Mouse (Mus musculus): ENCODE measurements around the gene Amn1. TPM values are rescaled to one million over a fixed set of nuclear protein-coding genes. Genes with fewer than 3 reads are reported as not detected.
"Not testable (repeated sequence)": the region's sequence is repeated elsewhere in the genome, so short reads cannot be mapped to it uniquely, and the experiment has no call there.

The Amn1 gene
- total RNA-seq, 2 experiments from 2014 or later = 28.5 to 30.6 TPM

DNA sequence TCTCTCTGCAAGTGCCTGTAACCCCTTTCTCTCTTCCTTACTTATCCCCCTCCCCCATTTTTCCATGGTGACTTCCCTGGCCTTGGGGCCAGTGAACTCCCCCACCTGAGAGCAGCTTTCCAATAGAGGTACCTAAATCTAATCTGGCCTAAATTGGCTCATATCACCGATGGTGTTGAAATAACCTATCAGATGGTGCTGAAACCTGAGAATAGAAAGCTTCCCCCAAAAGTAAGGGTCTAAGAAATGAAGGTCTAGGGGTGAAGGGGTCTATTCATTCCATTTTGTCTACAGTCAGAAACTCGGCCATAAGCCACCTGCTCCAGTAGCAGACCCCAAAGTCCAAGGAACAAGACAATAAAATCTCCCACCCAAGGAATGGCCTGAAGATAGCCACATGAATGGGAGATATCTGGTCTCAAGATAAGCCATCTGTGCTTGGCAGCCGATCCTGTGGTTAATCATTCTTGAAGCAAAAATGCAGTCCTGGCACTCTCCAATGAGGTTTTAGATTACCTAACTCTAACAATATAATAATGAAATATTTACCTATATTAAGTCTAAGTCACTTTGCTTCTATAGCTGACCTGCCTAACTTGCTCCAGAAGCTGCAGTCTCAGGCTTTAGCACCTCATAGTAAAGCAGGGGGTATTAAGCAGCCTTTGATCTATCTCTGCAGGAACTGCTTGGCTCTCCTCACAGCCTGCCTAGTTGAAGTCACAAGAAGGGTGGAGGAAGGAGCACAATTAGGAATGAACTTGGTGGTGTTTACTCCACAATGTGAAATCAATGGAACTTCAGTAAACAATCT, 33.3 kb downstream of the Amn1 start:
- DNase-seq (ENCODE audit: low spot score in 2 of 2) = no peak

DNA sequence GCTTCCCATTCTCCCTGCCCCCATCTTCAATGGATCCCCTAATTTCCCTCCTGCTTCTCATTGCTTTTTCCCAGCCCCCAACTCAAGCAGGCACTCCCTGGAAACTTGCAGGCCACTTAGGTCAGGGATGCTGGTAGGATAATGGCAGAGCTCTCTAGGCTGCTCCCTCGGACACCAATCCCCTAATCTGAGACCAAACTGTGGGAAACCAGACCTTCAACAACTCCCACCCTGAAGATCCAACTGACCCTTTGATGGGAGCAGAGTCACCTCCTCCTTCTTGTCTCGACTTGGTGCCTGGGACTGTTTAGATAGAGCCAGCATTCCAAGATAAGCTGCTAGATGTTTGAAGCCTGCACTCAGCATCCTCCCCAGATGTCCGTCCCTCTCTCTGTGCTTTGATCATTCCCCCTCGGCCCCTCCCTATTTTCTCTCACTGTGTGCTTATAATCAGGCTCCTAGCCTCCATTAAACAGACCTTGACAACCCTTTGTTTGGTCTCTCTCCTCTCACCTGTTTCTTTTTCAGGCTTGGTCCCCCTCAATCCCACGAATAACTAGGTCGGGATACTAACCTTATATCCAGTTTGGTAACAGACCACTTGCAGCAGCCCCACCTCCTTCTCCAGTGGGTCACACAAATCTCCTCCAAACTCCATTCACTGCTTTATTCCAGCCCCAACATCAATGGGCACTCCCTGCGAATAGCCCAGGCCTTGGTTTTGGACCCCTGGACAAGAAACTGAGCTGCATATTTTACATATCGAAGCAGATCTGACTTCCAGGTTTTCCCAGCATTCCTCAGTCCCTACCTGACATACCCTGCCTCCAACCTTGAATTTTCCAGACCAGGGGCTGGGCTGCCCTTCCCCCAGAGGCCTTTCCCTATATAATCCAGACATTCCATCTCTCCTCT, 34.1 kb downstream of the Amn1 start:
- DNase-seq (ENCODE audit: low spot score in 2 of 2) = no peak

DNA sequence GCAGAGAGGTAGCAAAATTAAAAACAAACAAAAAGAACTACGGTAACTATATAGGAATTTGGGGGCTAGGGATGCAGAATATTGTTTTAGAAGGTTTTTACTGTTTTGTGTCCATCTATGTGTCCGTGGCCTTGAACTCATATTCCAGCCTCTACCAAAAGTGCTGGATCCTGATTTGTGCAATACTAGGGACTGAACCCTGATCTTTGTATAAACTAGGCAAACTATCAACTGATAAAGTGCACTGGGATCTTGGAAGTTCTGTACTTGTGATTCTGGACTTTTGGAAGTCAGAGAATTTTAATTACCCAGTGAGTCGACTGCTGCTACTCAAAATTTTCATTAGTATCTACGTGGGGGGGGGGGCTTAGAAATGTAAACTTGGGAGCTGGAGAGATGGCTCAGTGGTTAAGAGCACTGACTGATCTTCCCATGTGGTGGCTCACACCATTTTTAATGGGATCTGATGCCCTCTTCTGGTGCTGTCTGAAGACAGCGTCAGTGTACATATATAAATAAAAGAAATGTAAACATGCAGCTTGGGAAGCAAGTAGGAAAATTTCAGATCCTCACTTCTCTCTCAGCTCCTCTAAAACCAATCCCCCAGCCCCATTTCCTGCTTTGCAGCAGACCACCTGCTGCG, 34.9 kb downstream of the Amn1 start:
- no peak for DNase-seq (ENCODE audit: low spot score in 2 of 2)

DNA sequence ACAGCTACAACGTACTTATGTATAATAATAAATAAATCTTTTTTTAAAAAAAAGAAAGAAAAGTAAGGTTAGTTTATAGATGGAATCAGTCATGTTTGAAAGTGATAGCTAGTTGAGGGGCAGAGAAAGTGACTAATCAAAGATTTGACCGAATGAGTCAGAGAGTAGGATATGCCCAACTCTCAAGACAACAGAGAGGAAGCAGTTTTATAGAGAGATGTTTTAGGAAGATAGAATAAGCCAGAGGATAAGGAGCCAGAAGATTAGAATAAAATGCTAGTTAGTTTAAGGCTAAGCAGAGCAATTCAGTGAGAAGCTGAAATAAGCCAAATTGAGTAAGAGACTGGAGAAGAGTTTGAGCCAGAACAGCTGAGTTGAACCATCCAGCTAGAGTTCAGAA, 36.4 kb downstream of the Amn1 start:
- no peak for DNase-seq (ENCODE audit: low spot score in 2 of 2)

DNA sequence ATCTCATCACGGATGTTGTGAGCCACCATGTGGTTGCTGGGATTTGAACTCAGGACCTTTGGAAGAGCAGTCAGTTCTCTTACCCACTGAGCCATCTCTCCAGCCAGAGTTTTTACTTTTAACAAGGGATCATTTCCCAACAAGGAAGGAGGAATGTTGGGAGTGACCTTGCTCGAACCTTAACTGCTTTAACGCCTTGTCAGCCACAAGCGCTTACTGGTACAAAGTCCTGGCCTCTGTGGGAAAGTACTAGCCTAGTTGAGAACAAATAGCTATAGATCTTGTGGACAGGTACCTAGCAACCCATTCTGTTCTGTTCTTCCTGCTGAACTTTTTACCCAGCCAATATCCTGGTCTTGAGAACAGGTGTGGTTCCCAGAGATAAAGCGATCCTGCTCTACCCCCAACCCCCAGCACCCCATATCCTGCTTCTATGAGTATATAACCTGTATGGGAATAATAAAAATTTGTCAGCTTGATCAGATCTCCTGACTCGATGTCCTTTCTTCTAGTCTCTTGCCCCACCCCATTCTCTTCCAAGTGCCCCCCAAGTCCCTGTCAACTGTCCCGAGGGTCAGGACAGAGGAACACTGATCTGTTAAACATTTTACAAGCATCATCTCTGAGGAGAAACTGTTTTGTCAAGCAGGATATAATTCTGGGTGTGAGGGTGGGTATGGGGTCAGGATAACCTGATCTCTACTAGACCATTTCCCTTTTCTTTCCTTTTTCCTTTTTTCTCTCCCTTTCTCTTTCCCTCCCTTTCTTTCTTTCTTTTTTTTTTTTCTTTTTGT, 39.9 kb downstream of the Amn1 start:
- DNase-seq (ENCODE audit: low spot score in 2 of 2) = no peak

DNA sequence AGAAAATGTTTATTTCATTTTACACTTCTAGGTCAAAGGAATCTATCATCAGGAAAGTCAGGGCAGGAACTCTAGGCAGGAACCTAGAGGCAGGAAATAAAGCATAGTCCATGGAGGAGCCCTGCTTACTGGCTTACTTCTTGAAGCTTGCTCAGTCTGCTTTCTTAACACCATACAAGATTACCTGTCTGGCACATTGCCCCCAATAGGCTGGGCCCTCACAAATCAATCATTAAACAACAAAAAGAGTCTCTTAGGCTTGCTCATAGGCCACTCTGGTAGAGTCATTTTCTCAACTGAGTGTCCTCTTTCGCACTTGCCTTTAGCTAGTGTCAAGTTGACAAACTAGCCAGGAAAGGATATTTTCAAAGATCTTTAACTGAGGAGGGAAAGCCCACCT, 43.4 kb downstream of the Amn1 start:
- DNase-seq (ENCODE audit: low spot score in 2 of 2) = no peak

DNA sequence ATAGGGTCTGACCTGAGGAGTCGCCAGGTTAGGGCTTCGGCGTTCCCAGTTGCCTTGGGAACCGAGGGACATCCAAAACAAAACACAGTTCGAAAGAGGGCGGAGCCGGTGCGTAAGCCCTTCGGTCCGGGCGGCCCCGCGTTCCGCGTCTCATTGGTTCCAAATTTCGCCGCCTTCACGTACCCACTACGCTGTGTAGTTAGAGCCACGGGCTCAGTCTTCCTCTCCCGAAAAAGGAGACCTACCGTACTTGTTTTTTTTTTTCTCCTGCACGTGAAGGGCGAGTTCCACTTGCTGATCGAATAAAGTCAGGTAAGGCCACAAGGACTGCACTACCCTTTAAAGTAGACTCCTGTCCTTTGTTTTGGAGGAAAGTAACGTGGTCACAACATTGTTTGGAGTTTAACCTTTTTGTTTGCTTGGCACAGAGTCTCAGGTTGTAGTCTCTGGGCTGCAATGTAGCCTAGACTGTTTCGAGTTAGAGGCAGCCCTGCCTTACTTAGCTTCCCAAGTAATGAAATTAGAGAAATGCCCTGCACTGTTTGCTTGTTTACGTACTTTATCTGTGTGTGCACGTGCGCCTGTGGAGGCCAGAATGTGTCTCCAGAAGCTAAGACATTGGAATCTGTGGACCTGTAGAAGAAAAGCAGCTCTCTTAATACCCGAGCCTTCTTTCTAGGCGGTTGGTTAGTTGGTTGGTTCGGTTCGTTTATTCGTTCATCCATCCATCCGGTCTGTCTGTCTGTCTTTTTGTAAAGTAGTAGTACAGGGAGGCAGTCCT, 46.9 kb downstream of the Amn1 start:
- peak; percentile 52 to 79 for DNase-seq (ENCODE audit: low spot score in 2 of 2)

DNA sequence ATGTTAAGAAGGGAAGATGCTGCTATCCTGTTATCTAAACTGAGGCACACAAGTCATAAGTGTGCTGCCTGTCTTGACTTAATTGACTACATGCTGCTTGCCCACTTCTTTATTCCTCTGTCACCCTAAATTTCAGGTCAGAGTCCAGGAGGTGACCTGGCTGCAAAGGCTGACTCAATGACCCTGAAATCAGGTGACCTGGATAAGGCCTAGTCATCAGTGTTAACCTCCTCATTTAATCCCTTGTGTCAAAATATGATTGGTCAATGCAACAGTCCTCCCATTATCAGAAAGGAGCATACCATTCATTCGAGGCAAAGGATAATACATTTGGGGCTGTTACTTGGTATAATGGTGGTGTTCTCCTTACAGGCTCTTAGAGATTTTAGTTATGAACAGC, 49.0 kb downstream of the Amn1 start, which contains the start of gene Etfbkmt:
Etfbkmt (plus strand) TSS at position 379 of the 400 bp plus-strand sequence.
- no peak for DNase-seq (ENCODE audit: low spot score in 2 of 2)

DNA sequence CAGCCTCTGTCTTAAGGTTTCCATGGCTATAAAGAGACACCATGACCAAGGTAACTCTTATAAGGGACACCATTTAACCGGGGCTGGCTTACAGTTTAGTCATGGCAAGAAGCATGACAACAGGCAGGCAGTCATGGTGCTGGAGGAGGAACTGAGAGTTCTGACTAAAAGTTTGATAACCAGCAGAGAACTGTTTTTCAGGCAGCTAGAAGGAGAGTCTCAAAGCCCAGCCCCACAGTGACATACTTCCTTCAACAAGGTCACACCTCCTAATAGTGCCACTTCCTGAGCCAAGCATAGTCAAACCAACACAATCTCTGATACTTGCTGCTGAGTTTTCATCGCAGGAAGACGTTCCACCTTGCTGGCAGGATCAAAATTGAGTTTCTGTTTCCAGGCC, 49.5 kb downstream of the Amn1 start:
- DNase-seq (ENCODE audit: low spot score in 2 of 2) = no peak

DNA sequence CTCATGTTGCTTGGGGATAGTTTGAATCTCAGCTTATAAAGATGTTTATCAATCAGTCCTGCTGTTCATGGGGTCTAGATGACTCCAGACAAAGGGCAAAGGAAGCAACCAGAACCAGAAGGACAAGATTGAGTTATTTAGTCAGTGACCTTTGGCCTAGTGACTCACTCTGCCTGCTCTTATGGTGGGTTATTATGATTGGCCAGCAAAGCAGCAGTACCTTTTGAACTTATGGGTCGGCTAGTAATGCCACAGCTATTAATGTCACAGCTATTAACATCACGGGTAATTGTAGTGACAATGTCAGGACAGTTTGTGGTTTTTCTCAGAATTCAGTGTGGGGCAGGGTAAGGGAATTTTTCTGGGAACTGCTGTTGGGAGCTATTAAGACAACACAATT, 50.6 kb downstream of the Amn1 start:
- no peak for DNase-seq (ENCODE audit: low spot score in 2 of 2)

DNA sequence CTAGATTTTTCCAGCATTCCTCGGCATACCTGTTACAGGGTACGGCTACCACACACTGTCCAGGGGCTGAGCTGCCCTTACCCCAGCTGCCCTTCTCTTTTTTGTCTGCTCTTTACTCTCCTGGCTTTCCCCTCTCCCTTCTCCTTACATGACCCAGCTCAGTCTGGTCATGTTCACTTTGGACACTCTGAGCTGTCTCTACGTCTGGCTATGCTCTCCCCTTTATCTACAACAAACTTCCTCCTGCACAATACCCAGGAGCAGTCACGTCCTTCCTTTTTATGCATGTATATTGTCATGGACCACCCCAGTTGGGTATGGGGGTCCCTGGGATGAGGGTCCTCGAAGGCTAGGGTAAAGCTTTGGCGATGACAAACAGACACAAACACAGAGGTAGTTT, 52.9 kb downstream of the Amn1 start:
- no peak for DNase-seq (ENCODE audit: low spot score in 2 of 2)

DNA sequence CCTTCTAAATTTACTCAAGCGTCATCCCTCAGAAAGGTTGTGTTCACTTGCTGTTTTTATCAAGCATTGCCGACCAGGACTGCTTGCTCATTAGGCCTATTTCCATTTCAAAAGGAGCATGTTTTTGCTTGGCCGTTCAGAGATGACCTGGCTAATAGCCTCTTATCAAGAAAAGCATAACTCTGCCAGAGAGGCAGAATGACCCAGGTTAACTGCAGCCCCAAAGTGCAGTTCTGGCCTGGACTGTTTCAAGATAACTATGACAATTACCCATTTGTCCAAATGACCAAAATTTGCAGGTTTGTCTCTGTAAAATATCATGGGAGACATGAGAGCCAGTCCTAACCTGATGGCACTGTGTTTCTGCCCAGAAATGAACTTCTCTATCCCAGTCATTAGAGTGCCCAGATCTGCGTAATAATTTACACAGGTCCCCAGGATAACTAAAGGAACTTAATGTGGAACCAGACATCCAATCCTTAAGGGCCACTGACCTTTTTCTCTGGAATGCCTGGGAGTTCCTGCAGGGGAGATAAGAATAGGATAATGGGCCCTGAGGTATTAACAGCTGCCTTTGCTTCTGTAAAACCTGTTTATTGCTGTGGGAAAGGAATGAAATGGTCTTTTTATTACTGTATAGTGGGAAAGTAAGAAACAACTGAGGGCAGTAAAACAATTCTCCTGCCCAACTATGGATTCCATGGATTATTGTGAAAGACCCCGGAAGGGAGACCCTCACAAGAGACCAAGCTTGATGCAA, 53.9 kb downstream of the Amn1 start:
- no peak for DNase-seq (ENCODE audit: low spot score in 2 of 2)

DNA sequence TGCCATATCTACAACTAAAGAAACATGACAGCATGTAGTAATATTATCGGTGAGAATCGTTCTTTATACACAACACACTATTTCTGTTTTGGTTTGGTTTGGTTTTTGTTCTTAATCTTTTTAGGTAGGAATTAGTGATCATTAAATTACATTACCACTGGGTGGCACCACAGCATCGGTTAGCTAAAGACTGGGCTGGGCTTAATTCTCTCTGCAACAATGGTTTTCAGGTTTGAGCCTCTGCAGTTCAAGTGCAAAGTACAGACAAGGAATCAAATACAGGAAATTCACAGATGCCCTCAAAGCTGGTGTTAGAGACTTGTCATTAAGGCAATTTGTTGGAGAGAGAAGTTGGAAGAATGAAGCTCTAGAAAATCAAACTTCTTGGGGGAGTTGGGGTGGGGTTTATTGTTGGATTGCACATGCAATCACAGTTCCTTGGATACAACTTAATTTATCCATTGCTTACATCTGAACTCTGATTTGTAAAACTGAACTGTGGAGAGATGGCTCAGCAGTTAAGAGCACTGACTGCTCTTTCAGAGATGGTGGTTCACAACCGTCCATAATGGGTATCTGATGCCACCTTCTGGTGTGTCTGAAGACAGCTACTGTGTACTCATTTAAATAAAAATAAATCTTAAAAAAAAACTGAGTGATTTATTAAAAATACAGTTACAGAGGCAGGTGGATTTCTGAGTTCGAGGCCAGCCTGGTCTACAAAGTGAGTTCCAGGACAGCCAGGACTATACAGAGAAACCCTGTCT, 56.0 kb downstream of the Amn1 start:
- peak; percentile 8 to 11 for DNase-seq (ENCODE audit: low spot score in 2 of 2)

DNA sequence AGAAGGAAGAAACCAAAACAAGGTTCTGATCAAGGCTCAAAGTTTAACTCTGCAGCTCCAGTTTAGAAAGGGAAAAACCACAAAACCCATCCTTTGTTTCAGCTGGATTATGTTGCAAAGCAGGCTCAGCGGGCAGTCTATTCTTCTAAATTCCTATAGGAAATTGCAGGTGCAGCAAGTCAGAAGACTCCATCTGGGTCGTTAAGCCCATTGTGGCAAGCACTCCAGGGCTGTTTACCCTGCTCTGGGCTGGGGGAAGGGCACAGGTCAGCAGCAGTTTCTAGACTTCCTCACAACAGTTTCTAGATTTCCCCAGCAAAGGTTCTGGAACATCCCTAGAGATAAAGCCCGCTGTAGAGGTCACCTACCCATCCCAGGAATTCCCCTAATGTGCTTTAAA, 57.4 kb downstream of the Amn1 start:
- DNase-seq (ENCODE audit: low spot score in 2 of 2) = no peak

DNA sequence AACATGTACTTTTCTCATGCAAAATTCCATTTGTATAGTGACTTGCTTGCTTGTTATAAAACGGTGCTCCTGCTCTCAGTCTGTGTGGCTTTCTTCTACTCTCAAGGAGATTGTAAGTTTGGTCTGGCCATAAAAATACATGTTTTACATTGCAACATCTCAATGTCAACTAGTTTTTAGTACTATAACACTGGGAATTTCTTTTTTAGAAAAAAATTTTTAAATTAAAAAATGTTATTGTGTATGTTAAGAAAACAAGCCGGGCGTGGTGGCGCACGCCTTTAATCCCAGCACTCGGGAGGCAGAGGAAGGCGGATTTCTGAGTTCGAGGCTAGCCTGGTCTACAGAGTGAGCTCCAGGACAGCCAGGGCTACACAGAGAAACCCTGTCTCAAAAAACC, 58.6 kb downstream of the Amn1 start, which contains the start of gene Gm10203:
Gm10203 (plus strand) TSS at position 301 of the 400 bp plus-strand sequence.
- DNase-seq (ENCODE audit: low spot score in 2 of 2) = not testable (repeated sequence)

DNA sequence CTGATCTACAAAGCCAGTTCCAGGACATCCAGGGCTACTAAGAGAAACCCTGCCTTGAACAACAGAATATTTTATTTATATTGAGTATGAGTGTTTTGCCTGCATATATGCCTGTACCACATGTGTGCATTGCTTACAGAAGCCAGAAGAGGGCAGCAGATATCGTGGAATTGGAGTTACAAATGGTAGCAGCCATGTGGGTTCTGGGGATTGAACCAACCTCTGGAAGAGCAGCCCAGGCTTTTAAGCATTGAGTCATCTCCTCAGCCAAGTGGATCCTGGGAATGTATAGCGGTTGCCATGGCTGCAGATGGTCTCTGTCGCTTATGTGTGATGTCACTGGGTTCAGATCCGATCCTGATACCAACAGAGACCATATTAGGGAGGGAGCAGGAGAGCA, 61.8 kb downstream of the Amn1 start:
- DNase-seq (ENCODE audit: low spot score in 2 of 2) = no peak

DNA sequence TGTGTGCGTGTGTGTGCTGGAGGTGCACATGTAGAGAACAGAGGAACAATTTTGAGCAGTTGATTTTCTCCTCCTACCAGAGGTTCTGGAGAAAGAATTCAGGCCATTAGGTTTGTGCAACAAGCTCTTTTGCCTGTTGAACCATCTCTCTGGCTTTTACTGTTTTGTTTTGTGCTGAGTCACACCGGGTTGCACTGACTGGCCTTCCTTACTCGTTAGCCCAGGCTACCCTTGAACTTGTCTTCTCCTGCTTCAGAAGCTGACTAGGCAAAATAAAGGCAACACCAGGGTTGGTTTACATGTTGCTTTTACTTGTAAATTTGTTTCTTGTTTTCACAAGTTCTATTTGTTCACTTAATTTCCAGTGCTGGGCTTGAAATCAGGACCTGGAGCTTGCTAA, 65.5 kb downstream of the Amn1 start:
- no peak for DNase-seq (ENCODE audit: low spot score in 2 of 2)

DNA sequence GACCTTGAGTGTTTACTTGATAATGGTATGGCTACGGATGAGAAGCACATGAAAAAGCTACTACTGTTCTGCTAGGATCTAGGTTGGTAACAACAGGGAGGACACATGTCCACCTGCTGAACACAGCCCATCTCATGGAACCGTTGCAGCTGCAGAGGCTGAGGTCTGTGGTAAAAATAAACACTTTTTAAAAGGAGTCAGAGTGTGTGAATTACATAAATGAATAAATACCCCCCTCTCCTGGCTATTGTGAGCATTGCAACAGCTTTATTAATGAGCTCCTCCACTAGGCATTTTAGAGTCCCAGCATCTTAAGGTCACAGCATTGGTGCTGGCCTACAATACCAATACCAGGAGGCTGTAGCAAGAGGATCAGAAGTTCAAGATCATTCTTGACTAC, 68.7 kb downstream of the Amn1 start:
- DNase-seq (ENCODE audit: low spot score in 2 of 2) = peak; percentile 45 to 78

DNA sequence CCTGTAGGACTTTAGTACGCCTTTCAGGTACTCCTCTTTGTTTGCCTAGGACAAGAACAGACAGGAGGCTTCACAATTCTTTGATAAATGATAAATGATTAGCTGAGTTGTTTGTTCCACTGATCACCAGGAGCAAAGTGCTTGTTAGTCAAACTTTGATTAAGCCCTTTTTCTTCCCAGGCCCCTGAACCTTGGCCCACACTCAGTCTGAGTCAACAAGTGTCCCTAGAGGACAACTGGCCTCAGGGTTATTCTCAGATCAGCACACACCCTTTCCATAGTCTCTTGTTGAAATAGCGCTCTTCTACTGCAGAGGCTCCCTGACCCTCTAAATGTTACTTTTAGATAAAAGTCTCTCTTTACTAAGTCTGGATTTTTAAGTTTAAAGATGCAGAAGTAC, 69.6 kb downstream of the Amn1 start:
- no peak for DNase-seq (ENCODE audit: low spot score in 2 of 2)

All from left cerebral cortex, adult 18-20 months (tissue).